Mouse (Mus musculus) heart, adult 2 months (tissue): Measurements from ENCODE around the gene Sel1l2.

Experiments
- CTCF ChIP-seq: fragments of 200-600 bp; IDR thresholded peaks from 2 replicates; pipeline ENCODE4 v1.8.1; 2022; ENCODE audit warnings: antibody characterized with exemption, mild to moderate bottlenecking, moderate library complexity
- EP300 ChIP-seq: fragments of 200-500 bp; IDR thresholded peaks from 2 replicates; pipeline ENCODE4 v1.6.1; 2011; ENCODE audit warnings: low read depth, low read length, control low read depth; ENCODE audit not compliant: insufficient read depth
- POLR2A ChIP-seq: fragments of 200-500 bp; IDR thresholded peaks from 2 replicates; pipeline ENCODE4 v1.6.1; 2011; ENCODE audit warnings: mild to moderate bottlenecking, low read depth, low read length, control low read depth; ENCODE audit not compliant: insufficient read depth

DNA sequence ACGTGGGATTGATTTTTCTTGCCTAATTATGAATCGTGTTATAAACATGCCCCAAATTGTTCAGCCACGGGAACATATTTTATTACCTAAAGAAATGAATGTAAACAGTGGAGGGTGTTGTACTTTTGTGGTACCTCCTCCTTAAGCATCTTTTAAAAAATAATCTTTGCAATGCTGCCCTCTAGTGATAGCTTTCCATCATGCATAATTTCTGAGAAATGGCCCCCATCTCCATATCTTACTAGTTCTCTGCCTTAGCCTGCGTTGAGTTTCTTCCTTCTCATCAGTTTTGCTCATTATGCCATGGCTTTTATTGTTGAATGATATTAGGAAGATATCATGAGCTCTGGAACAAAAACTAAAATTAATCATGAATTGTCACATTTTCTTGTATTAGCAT lies 37.8 kb upstream of the Sel1l2 start:
- TF ChIP-seq CTCF, result peak; percentile 78
- no peak for TF ChIP-seq EP300
- no peak for TF ChIP-seq POLR2A
